Mouse (Mus musculus) hindbrain, embryonic 15.5 days (tissue): ENCODE results near the gene Mfap1a. TPM values are rescaled to one million over a fixed set of nuclear protein-coding genes. Genes with fewer than 3 reads are reported as not detected.
"Not testable (repeated sequence)": the region's sequence is repeated elsewhere in the genome, so short reads cannot be mapped to it uniquely, and the experiment has no call there.

Source experiments
- ATAC-seq: fragments of 200-750 bp; cut with Nextera tagmentation; 2 replicates; pipeline ENCODE4 v1.8.0; 2017; ENCODE audit warnings: low read depth, moderate number of reproducible peaks, moderate TSS enrichment; ENCODE audit not compliant: low FRiP score
- H3K27ac ChIP-seq: fragments of 300-500 bp; sonication (generic); replicated peaks from 2 replicates; pipeline ENCODE4 v1.5.1; 2015; ENCODE audit warnings: mild to moderate bottlenecking, inconsistent platforms
- H3K27me3 ChIP-seq: fragments of 300-500 bp; sonication (generic); 2 replicates; pipeline ENCODE4 v1.6.1; 2015; ENCODE audit warnings: control low read depth, inconsistent platforms
- H3K36me3 ChIP-seq: fragments of 300-500 bp; sonication (generic); 2 replicates; pipeline ENCODE4 v1.6.1; 2015; ENCODE audit warnings: control low read depth, inconsistent platforms
- H3K4me1 ChIP-seq: fragments of 300-500 bp; sonication (generic); replicated peaks from 2 replicates; pipeline ENCODE4 v1.6.1; 2015; ENCODE audit warnings: control low read depth, inconsistent platforms
- H3K4me2 ChIP-seq: fragments of 300-500 bp; sonication (generic); 2 replicates; pipeline ENCODE4 v1.6.1; 2015; ENCODE audit warnings: moderate library complexity, mild to moderate bottlenecking, inconsistent platforms
- H3K4me3 ChIP-seq: fragments of 300-500 bp; sonication (generic); 2 replicates; pipeline ENCODE4 v1.5.1; 2015; ENCODE audit warnings: mild to moderate bottlenecking, inconsistent platforms
- H3K9ac ChIP-seq: fragments of 300-500 bp; sonication (generic); 2 replicates; pipeline ENCODE4 v1.6.1; 2015; ENCODE audit warnings: inconsistent platforms
- H3K9me3 ChIP-seq: fragments of 300-500 bp; sonication (generic); 2 replicates; pipeline ENCODE4 v1.6.1; 2016; ENCODE audit warnings: control low read depth, inconsistent platforms
- WGBS: fragments of 180-500 bp; shearing (Covaris S2); methylation state at CpG from one replicate; pipeline ENCODE4 v1.1.7; 2015; 5-methylcytosine and 5-hydroxymethylcytosine counted together
- polyA plus RNA-seq: library from polyadenylated mRNA; unstranded; fragments of >200 nt; fragmentation: Nextera tagmentation; extraction: Ambion mirVana; gene quantifications from 2 replicates; pipeline ENCODE4 v1.2.1, GENCODE M21; 2015

The Mfap1a gene
- 29.2 and 30.1 TPM in 2 replicates for polyA plus RNA-seq

DNA sequence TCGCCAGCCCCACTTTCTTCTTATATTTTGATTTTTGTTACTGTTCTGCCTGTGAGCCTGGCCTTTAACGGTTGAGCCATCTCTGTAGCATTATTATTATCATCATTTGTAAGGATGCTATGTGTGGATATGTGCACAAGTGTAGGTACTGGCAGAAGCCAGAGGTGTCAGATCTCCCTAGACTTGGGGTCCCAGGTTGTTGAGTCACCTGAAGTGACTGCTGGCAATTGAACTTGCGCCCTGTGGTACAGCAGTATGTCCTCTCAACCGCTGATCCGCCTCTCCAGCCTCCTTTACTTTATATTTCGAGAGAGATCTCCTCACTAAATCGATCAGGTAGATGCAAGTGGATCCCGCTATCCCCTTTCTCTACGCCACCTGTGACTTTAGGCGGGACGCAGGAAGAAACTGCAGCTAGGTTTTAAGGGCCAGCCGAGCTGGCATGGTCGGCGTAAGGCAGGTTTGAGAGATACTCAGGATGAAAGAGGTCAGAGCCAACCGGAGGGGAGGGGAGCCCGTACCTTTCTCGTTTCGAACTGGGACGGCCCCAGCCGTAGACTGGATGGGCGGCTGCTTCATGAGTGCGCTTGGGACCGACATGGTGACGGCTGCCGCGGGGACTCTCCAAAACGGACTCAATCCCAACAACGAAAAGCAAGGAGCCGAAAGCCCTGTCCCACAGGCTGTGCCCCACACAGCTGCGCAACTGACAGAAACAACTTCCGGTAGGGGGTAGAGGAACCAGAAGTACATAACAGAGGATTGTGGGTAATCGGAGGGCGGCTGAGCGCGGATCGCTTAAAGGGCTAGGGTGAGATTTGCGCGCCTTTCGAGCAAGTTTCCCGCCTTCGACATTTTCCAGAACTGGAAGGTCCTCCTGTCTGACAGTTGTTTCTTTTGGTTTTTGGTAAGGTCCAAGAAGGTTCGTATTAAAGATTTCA, at the start of gene Mfap1a, which contains the start of gene Wdr76:
Gene Mfap1a, minus strand, starts transcription at position 724 of the 941 bp plus-strand sequence.
Gene Wdr76, plus strand, starts transcription at position 782 of the 941 bp plus-strand sequence.
- peak within 1 kb of the TSS; percentile 77 for H3K4me2 ChIP-seq
- peak; percentile 94 for ATAC-seq
- H3K9ac ChIP-seq: peak within 1 kb of the TSS; percentile 68
- not testable (repeated sequence) for H3K36me3 ChIP-seq, H3K9me3 ChIP-seq, H3K27me3 ChIP-seq
- H3K4me3 ChIP-seq: peak within 1 kb of the TSS; percentile 69
- H3K4me1 ChIP-seq: peaks cover 23% of the 10 kb centered on the region
- H3K27ac ChIP-seq: peak within 1 kb of the TSS; percentile 68
- WGBS: 5% methylated on average over 41 of the region's 42 CpGs

DNA sequence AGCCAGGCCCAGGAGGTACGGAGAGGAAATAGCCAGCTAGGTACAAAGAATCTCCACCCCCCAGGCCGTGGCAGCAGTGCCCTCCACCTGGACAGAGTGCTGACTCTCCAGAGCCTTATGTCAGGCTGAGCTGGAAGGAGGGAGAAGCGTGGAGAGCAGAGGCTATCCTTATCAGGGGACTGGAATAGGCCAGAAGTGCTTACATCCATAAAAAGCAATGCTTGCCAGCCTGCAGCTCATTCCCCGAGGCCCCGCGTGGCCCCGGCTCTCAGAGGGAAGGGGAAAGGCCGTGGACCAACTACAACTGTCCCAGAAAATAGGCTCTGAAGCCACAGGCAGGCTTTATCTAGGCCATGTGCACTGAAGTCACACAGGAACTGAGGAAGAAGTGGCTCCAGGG, 44.8 kb upstream of the Mfap1a start:
- ATAC-seq: no peak
- WGBS: 82% methylated on average over 8 of the region's 8 CpGs
- H3K4me2 ChIP-seq: no peak overlapping the region
- peaks cover 31% of the 10 kb centered on the region for H3K36me3 ChIP-seq
- no peak overlapping the region for H3K27ac ChIP-seq
- H3K27me3 ChIP-seq: no peaks in the 10 kb centered on the region
- H3K4me1 ChIP-seq: no peaks in the 10 kb centered on the region
- H3K9me3 ChIP-seq: no peaks in the 10 kb centered on the region
- no peak overlapping the region for H3K9ac ChIP-seq
- H3K4me3 ChIP-seq: no peak overlapping the region

DNA sequence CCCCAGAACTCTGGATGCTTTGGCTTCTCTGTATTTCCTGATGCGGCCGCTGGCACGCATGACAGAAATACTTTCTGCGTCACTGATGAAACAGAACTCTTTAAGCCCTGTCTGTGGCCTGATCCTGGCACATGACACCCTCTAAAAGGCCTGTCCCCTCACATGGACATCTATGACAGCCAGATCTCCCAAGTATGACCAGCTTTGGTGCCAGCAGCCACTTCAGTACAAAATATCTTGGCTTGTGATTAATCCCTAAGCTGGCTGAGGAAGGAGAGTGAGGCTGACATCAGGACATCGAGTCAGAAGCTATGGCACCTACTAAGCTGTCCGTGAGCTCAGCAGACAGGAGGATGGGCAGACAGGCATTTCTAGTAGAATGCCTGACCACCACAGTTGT, 43.2 kb upstream of the Mfap1a start:
- Histone ChIP-seq H3K4me3 (no peak overlapping the region), H3K36me3 (peaks cover 39% of the 10 kb centered on the region), H3K27ac (no peak overlapping the region), H3K9ac (no peak overlapping the region), H3K27me3 (no peaks in the 10 kb centered on the region), H3K4me1 (no peaks in the 10 kb centered on the region), H3K9me3 (no peaks in the 10 kb centered on the region), H3K4me2 (no peak overlapping the region)
- no peak for ATAC-seq
- WGBS: 95% methylated on average over 6 of the region's 6 CpGs

DNA sequence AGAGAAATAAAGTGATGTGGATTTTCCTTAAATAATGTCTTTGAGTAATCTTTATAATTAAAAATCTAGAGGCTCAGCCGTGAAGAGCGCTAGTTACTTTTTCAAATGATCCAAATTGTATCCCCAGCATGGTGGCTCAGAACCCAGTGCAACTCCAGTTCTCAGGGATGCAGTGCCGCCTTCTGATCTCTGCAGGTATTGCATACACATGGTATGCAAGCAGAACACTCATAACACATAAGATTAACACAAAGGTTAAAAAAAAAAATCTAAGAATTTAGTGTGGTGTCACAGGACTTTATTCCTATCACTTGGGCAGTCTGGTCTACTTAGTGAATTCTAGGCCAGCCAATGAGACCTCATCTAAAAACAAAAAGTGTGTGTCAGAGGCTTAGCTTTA, 38.4 kb upstream of the Mfap1a start:
- Histone ChIP-seq H3K36me3 (peaks cover 33% of the 10 kb centered on the region), H3K9ac (no peak overlapping the region), H3K27me3 (no peaks in the 10 kb centered on the region), H3K4me1 (no peaks in the 10 kb centered on the region), H3K27ac (no peak overlapping the region), H3K4me3 (no peak overlapping the region), H3K9me3 (no peaks in the 10 kb centered on the region), H3K4me2 (no peak overlapping the region)
- ATAC-seq: no peak
- WGBS: 90% methylated on average over 3 of the region's 3 CpGs

DNA sequence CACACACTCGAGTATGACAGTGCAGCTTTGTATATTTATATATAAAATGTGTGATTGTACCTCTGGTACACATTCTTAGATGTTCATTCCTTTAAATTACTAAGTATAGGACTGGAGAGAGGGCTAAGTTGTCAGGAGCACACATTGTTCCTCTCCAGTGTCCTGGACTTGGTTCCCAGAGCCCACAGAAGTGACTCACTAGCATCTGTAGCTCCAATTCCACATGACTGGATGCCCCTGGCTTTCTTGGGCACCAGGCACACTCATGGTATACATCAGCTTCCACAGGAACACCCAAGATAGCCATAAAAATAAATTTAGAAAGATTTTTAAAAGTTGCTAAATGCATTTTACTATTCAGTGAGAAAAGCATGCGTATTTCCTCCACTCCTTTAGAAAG, 18.6 kb upstream of the Mfap1a start:
- H3K4me2 ChIP-seq: no peak overlapping the region
- no peak overlapping the region for H3K27ac ChIP-seq
- H3K4me3 ChIP-seq: no peak overlapping the region
- no peaks in the 10 kb centered on the region; the same call in 1 of the 2 replicates for H3K36me3 ChIP-seq
- 90% methylated on average over 2 of the region's 2 CpGs for WGBS
- no peaks in the 10 kb centered on the region for H3K27me3 ChIP-seq
- no peak for ATAC-seq
- H3K4me1 ChIP-seq: no peaks in the 10 kb centered on the region
- H3K9me3 ChIP-seq: no peaks in the 10 kb centered on the region
- no peak overlapping the region for H3K9ac ChIP-seq

DNA sequence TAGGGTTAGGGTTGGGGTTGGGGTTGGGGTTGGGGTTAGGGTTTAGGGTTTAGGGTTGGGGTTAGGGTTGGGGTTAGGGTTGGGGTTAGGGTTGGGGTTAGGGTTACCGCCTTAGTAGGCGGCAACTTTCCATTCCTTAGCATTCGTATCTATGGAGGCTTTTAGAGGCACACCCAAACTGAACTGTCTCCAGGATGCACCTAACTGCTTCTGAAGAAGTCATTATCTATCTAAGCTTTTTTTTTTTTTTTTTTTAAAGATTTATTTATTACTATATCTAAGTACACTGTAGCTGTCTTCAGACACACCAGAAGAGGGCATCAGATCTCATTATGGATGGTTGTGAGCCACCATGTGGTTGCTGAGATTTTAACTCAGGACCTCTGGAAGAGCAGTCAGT, 16.4 kb upstream of the Mfap1a start:
- H3K4me3 ChIP-seq, H3K4me1 ChIP-seq, H3K27ac ChIP-seq, H3K9me3 ChIP-seq, H3K36me3 ChIP-seq, ATAC-seq, H3K27me3 ChIP-seq, H3K9ac ChIP-seq, H3K4me2 ChIP-seq: not testable (repeated sequence)
- 99% methylated on average over 3 of the region's 3 CpGs for WGBS

DNA sequence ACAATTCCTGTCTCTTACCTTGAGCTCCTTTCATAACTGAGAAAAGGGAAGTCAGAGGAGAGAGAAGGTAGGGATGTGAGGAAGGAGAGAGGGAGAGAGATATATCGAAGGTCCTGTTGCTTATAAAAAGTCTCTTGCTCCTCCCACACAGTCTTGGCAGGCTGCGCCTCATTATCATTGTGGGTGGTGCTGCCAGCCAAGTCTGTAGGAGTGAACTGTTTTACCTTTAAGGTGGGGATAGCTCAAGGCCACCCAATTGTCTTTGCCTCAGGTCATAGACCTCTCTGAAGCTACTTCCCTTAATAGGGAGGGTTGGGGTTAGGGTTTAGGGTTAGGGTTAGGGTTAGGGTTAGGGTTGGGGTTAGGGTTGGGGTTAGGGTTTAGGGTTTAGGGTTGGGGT, 15.5 kb upstream of the Mfap1a start:
- no peak overlapping the region for H3K4me2 ChIP-seq
- no peak overlapping the region for H3K9ac ChIP-seq
- H3K4me1 ChIP-seq: no peaks in the 10 kb centered on the region
- no peak for ATAC-seq
- no peak overlapping the region for H3K27ac ChIP-seq
- no peaks in the 10 kb centered on the region for H3K27me3 ChIP-seq
- no peak overlapping the region for H3K4me3 ChIP-seq
- H3K36me3 ChIP-seq: no peaks in the 10 kb centered on the region; the same call in 1 of the 2 replicates
- no peaks in the 10 kb centered on the region for H3K9me3 ChIP-seq
- WGBS: 89% methylated on average over 2 of the region's 2 CpGs

DNA sequence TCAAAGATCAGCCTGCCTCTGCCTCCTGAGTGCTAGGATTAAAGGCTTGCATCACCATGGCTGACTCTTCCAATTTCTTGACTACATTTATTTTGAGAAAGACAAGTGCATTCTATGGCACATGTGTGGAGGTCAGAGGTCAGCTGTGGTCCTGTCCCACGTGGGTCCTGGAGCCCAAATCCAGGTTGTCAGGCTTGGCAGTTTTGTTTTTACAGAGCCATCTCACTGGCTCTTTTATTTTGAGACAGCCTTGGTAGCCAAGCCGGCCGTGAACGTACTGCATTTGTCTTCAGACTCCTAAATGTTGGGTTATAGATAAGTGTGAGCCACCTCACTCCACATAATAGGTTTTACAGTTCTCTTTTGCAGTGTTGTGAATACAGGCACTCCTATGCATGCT, 12.2 kb upstream of the Mfap1a start:
- 93% methylated on average over 4 of the region's 4 CpGs for WGBS
- H3K36me3 ChIP-seq, H3K4me1 ChIP-seq, ATAC-seq, H3K27me3 ChIP-seq, H3K9ac ChIP-seq, H3K27ac ChIP-seq, H3K4me3 ChIP-seq, H3K4me2 ChIP-seq, H3K9me3 ChIP-seq: not testable (repeated sequence)

DNA sequence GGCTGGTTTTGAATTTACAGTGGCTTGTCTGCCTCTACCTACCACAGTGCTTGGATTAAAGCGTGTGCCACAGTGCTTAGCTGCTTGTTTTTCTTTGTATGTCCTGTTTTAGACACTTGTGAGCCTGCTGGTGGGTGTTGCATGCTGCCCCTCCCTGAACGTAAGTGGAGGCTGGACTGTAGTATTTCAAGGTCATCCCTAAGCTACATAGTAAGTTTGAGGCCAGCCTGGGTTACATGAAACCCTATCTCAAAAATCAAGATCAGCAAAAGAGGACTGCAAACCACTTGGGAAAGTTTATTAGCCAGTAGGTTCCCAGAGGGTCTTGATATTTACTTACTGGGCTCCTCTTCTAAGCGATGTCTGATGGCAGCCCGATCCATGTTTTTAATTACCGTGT, 11.6 kb upstream of the Mfap1a start:
- no peak overlapping the region for H3K4me3 ChIP-seq
- no peaks in the 10 kb centered on the region; the same call in 1 of the 2 replicates for H3K36me3 ChIP-seq
- no peak overlapping the region for H3K9ac ChIP-seq
- no peaks in the 10 kb centered on the region for H3K4me1 ChIP-seq
- no peak overlapping the region for H3K4me2 ChIP-seq
- H3K27me3 ChIP-seq: no peaks in the 10 kb centered on the region
- H3K27ac ChIP-seq: no peak overlapping the region
- no peak for ATAC-seq
- H3K9me3 ChIP-seq: no peaks in the 10 kb centered on the region
- 94% methylated on average over 5 of the region's 5 CpGs for WGBS

DNA sequence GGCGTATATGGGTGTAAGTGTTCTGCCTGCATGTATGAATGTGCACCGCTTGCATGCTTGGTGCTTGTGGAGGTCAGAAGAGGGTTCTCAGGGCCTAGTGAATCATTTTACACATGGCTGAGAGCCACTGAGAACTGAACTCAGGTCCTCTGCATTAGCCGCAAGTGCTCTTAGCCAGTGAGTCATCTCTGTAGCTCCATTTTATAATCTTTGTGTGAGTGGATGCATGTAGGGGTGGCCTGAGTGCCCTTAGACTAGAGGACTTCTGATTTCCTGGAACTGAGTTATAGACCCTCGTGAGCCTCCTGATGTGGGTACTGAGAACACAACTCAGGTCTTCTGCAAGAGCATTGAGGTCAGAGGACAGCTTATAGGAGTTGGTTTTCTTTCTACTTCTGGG, 7.7 kb upstream of the Mfap1a start:
- no peak overlapping the region for H3K9ac ChIP-seq
- 95% methylated on average over 4 of the region's 4 CpGs for WGBS
- H3K4me2 ChIP-seq: no peak overlapping the region
- H3K27me3 ChIP-seq: no peaks in the 10 kb centered on the region
- H3K4me3 ChIP-seq: no peak overlapping the region
- H3K36me3 ChIP-seq: no peaks in the 10 kb centered on the region
- H3K9me3 ChIP-seq: no peaks in the 10 kb centered on the region
- no peak for ATAC-seq
- H3K27ac ChIP-seq: no peak overlapping the region
- 0 out of 2 replicates have a peak, but pooled peaks cover 5% of the 10 kb centered on the region for H3K4me1 ChIP-seq

DNA sequence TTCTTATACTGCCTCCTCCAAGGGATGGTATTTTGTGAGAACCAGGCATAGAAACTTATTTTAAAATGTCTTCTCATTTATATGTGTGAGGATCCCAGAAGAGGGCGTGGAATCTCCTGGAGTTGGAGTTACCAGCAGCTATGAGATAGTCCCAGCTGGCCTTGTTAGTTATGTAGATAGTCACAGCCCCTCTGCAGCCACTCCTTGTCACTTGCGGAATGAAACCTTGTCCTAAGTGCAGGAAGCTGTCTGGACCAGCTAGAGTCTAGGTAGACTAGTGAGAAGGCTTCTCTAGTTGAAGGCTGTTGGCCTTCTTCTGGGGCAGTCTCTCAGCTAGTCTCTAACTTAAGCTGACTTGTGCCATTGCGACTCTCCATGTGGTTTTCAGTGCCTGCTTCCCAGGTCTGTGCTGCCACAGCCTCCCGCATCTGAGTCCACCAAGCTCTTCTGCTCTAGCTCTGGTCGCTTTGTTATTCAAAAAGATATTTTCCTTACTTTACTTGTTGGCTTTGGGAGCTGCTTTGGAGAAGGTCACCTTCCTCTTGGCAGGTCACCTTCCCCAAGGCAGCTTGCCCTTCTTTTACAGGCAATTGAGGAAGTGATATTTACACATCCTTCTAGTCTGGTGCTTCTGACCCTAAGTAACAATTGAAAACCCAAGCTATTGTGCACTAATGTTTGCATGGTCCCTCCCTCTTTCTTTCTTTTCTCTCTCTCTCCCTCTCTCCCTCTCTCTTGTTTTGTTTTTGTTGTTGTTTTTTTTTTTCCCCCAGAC, 6.7 kb upstream of the Mfap1a start:
- not testable (repeated sequence) for H3K36me3 ChIP-seq, H3K9ac ChIP-seq, H3K27me3 ChIP-seq, H3K27ac ChIP-seq, H3K9me3 ChIP-seq, ATAC-seq, H3K4me1 ChIP-seq, H3K4me3 ChIP-seq, H3K4me2 ChIP-seq
- WGBS: 94% methylated on average over 5 of the region's 5 CpGs

DNA sequence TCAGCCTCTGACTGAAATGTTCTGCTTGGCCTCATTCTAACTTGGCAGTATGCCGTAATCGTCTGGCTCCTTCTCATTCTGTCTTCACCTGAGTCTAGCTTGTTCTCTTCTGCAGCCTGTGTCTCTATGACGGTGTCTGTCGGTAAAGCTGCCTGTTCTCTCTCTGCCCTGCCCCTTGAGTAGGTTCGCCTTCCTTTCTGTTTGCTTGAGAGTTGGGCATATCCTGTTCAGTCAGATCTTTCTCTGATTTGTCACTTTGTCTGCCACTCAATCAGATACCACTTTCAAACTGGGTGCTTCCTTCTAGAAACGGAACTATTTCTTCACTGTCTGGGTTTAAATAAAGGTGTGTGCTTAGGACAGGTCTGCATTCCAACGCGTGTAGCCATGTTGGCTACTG, 4.9 kb upstream of the Mfap1a start:
- H3K36me3 ChIP-seq: no peaks in the 10 kb centered on the region
- no peaks in the 10 kb centered on the region for H3K27me3 ChIP-seq
- ATAC-seq: no peak
- peaks cover 19% of the 10 kb centered on the region for H3K4me1 ChIP-seq
- no peaks in the 10 kb centered on the region for H3K9me3 ChIP-seq
- H3K9ac ChIP-seq: no peak overlapping the region
- 95% methylated on average over 8 of the region's 8 CpGs for WGBS
- no peak overlapping the region for H3K27ac ChIP-seq
- H3K4me2 ChIP-seq: no peak overlapping the region
- no peak overlapping the region for H3K4me3 ChIP-seq
